In genomic region chr11:102444321-102444720, GRCm38 (mm10) we compare ENCODE assay signal across 25 mouse cellular contexts. TPM values are rescaled to one million over a fixed set of nuclear protein-coding genes. Genes with fewer than 3 reads are reported as not detected.
DNase-seq lines count a peak whose midpoint lies in the region; ATAC-seq and TF ChIP-seq lines count a peak whose summit lies in the region.
"Had no signal": no experiment of that assay in that cellular context is flagged by ENCODE, and none has a peak within 500 bp of the region (broad histone marks: within the 10 kb centered on the region; RNA-seq: fewer than 3 reads in every experiment).

No protein-coding gene starts in this region.

- 0 out of 2 replicates have a peak, but pooled peaks cover 3% of the 10 kb centered on the region for H3K27me3 ChIP-seq in forebrain, embryonic 14.5 days (replicated peaks; ENCODE audit: control insufficient read depth, insufficient read depth, low read length)
- H3K27me3 ChIP-seq in forebrain, embryonic 12.5 days, result peaks cover 23% of the 10 kb centered on the region
- no peaks in the 10 kb centered on the region; the same call in 1 of the 2 replicates for H3K27me3 ChIP-seq in hindbrain, embryonic 14.5 days (ENCODE audit: control insufficient read depth, insufficient read depth, low read length)
- no peaks in the 10 kb centered on the region for H3K27me3 ChIP-seq in hindbrain, embryonic 16.5 days (replicated peaks; ENCODE audit: control insufficient read depth, insufficient read depth, low read length)
- H3K27me3 ChIP-seq in midbrain, embryonic 11.5 days (ENCODE audit: control insufficient read depth, insufficient read depth, low read length), result peaks cover 10% of the 10 kb centered on the region
- no peaks in the 10 kb centered on the region for H3K27me3 ChIP-seq in midbrain, embryonic 16.5 days (ENCODE audit: control insufficient read depth, insufficient read depth, low read depth, low read length)
- peaks cover 2% of the 10 kb centered on the region for H3K27me3 ChIP-seq in kidney, adult 2 months (replicated peaks; ENCODE audit: control insufficient read depth, insufficient read depth, low read length)
- H3K27me3 ChIP-seq: intestine, embryonic 15.5 days had no signal

- TF ChIP-seq POLR2A in kidney, adult 2 months (IDR thresholded peaks at IDR 0.05; ENCODE audit: low read depth, low read length), result no peak

- DNase-seq in forebrain, embryonic 14.5 days (ENCODE audit: low spot score), result no peak
- no peak for DNase-seq in hindbrain, embryonic 14.5 days (ENCODE audit: low spot score)
- DNase-seq in midbrain, embryonic 11.5 days (ENCODE audit: low spot score, missing footprints), result peak; percentile 79
- no peak for DNase-seq in gastrocnemius, postnatal 25 days
- no peak for DNase-seq in kidney, adult 2 months
- DNase-seq: adrenal gland, adult 8-10 months; B cell, adult 2 months; gastrocnemius, postnatal 14 days; kidney, adult 9 months; kidney, postnatal 14 days; lung, adult 18-20 months; lung, postnatal 10 days; right cerebral cortex, postnatal 4 days; thymus, postnatal 14 days had no signal

- no peak for ATAC-seq in forebrain, embryonic 14.5 days
- no peak for ATAC-seq in forebrain, embryonic 12.5 days (ENCODE audit: low FRiP score)
- ATAC-seq in hindbrain, embryonic 14.5 days (ENCODE audit: low FRiP score), result no peak
- no peak for ATAC-seq in hindbrain, embryonic 16.5 days
- no peak for ATAC-seq in midbrain, embryonic 11.5 days (ENCODE audit: low FRiP score)
- ATAC-seq in midbrain, embryonic 16.5 days, result no peak
- ATAC-seq: activated CD4-positive, CD25-positive, alpha-beta regulatory T cell, adult 4 months; intestine, embryonic 15.5 days had no signal

- WGBS in forebrain, embryonic 14.5 days, result 76% methylated on average over 3 of the region's 3 CpGs
- 64% methylated on average over 3 of the region's 3 CpGs for WGBS in forebrain, embryonic 12.5 days
- WGBS in hindbrain, embryonic 14.5 days, result 81% methylated on average over 3 of the region's 3 CpGs
- WGBS in hindbrain, embryonic 16.5 days, result 83% methylated on average over 3 of the region's 3 CpGs
- WGBS in midbrain, embryonic 11.5 days, result 68% methylated on average over 3 of the region's 3 CpGs
- WGBS in midbrain, embryonic 16.5 days, result 77% methylated on average over 3 of the region's 3 CpGs
- 79% methylated on average over 3 of the region's 3 CpGs for WGBS in kidney, adult 2 months

- peaks cover 44% of the 10 kb centered on the region for H3K36me3 ChIP-seq in forebrain, embryonic 14.5 days (ENCODE audit: control insufficient read depth, insufficient read depth, low read length)
- H3K36me3 ChIP-seq in forebrain, embryonic 12.5 days (replicated peaks), result peaks cover 46% of the 10 kb centered on the region
- peaks cover 48% of the 10 kb centered on the region for H3K36me3 ChIP-seq in hindbrain, embryonic 14.5 days (replicated peaks; ENCODE audit: control insufficient read depth, insufficient read depth)
- H3K36me3 ChIP-seq in hindbrain, embryonic 16.5 days (ENCODE audit: control insufficient read depth, insufficient read depth, low read length), result peaks cover 22% of the 10 kb centered on the region
- H3K36me3 ChIP-seq in midbrain, embryonic 11.5 days (ENCODE audit: control insufficient read depth, insufficient read depth, low read length), result peaks cover 20% of the 10 kb centered on the region
- H3K36me3 ChIP-seq in midbrain, embryonic 16.5 days (ENCODE audit: control insufficient read depth, insufficient read depth, low read length), result peaks cover 28% of the 10 kb centered on the region
- no peaks in the 10 kb centered on the region for H3K36me3 ChIP-seq in kidney, adult 2 months (ENCODE audit: control insufficient read depth, insufficient read depth, low read length)

- H3K4me2 ChIP-seq in forebrain, embryonic 14.5 days (ENCODE audit: low read length), result peak overlapping the region; percentile 95; the same call in 1 of the 2 replicates
- no peak overlapping the region for H3K4me2 ChIP-seq in forebrain, embryonic 12.5 days
- H3K4me2 ChIP-seq in hindbrain, embryonic 14.5 days (replicated peaks), result peak overlapping the region; percentile 90
- no peak overlapping the region; the same call in 1 of the 2 replicates for H3K4me2 ChIP-seq in hindbrain, embryonic 16.5 days (ENCODE audit: low read length)
- peak overlapping the region; percentile 86; the same call in 1 of the 2 replicates for H3K4me2 ChIP-seq in midbrain, embryonic 11.5 days
- H3K4me2 ChIP-seq in midbrain, embryonic 16.5 days (ENCODE audit: low read length), result peak overlapping the region; percentile 82
- H3K4me2 ChIP-seq: liver, embryonic 11.5 days had no signal

- no peak overlapping the region for H3K9ac ChIP-seq in forebrain, embryonic 14.5 days (ENCODE audit: low read length)
- no peak overlapping the region for H3K9ac ChIP-seq in forebrain, embryonic 12.5 days
- no peak overlapping the region for H3K9ac ChIP-seq in hindbrain, embryonic 14.5 days
- H3K9ac ChIP-seq in hindbrain, embryonic 16.5 days (ENCODE audit: low read depth, low read length), result no peak overlapping the region
- no peak overlapping the region for H3K9ac ChIP-seq in midbrain, embryonic 11.5 days (ENCODE audit: low read length)
- H3K9ac ChIP-seq in midbrain, embryonic 16.5 days (ENCODE audit: low read depth, low read length), result no peak overlapping the region
- H3K9ac ChIP-seq: intestine, embryonic 15.5 days had no signal

- H3K4me1 ChIP-seq in forebrain, embryonic 14.5 days (ENCODE audit: control insufficient read depth, insufficient read depth, low read length), result peaks cover 28% of the 10 kb centered on the region
- H3K4me1 ChIP-seq in forebrain, embryonic 12.5 days, result peaks cover 45% of the 10 kb centered on the region
- H3K4me1 ChIP-seq in hindbrain, embryonic 14.5 days (replicated peaks; ENCODE audit: control insufficient read depth, insufficient read depth, low read length), result peaks cover 34% of the 10 kb centered on the region
- peaks cover 31% of the 10 kb centered on the region for H3K4me1 ChIP-seq in hindbrain, embryonic 16.5 days (ENCODE audit: control insufficient read depth, insufficient read depth, low read depth, low read length)
- H3K4me1 ChIP-seq in midbrain, embryonic 11.5 days (ENCODE audit: control insufficient read depth, insufficient read depth, low read length), result peaks cover 27% of the 10 kb centered on the region
- H3K4me1 ChIP-seq in midbrain, embryonic 16.5 days (ENCODE audit: control insufficient read depth, insufficient read depth, low read length), result peaks cover 30% of the 10 kb centered on the region
- no peaks in the 10 kb centered on the region for H3K4me1 ChIP-seq in kidney, adult 2 months (ENCODE audit: control insufficient read depth, insufficient read depth, low read length)

- no peak overlapping the region for H3K27ac ChIP-seq in forebrain, embryonic 14.5 days (ENCODE audit: low read depth, low read length)
- H3K27ac ChIP-seq in forebrain, embryonic 12.5 days, result no peak overlapping the region
- H3K27ac ChIP-seq in hindbrain, embryonic 14.5 days, result no peak overlapping the region
- no peak overlapping the region for H3K27ac ChIP-seq in hindbrain, embryonic 16.5 days (ENCODE audit: low read depth, low read length)
- H3K27ac ChIP-seq in midbrain, embryonic 11.5 days (ENCODE audit: low read depth, low read length), result no peak overlapping the region
- no peak overlapping the region for H3K27ac ChIP-seq in midbrain, embryonic 16.5 days (ENCODE audit: low read length)
- H3K27ac ChIP-seq in kidney, adult 2 months (ENCODE audit: insufficient read depth, low read depth, low read length), result no peak overlapping the region
- H3K27ac ChIP-seq: heart, adult 2 months; intestine, embryonic 15.5 days had no signal

- H3K9me3 ChIP-seq in forebrain, embryonic 14.5 days (replicated peaks; ENCODE audit: control insufficient read depth, low read length), result no peaks in the 10 kb centered on the region
- no peaks in the 10 kb centered on the region for H3K9me3 ChIP-seq in forebrain, embryonic 12.5 days
- no peaks in the 10 kb centered on the region for H3K9me3 ChIP-seq in hindbrain, embryonic 14.5 days (ENCODE audit: control insufficient read depth, low read length)
- no peaks in the 10 kb centered on the region for H3K9me3 ChIP-seq in hindbrain, embryonic 16.5 days (ENCODE audit: control insufficient read depth, low read length)
- no peaks in the 10 kb centered on the region for H3K9me3 ChIP-seq in midbrain, embryonic 11.5 days (ENCODE audit: control insufficient read depth, low read length)
- no peaks in the 10 kb centered on the region for H3K9me3 ChIP-seq in midbrain, embryonic 16.5 days (replicated peaks; ENCODE audit: control insufficient read depth, low read length, poor library complexity, severe bottlenecking)
- H3K9me3 ChIP-seq: embryonic facial prominence, embryonic 13.5 days; hindbrain, embryonic 12.5 days; intestine, embryonic 15.5 days; limb, embryonic 12.5 days; midbrain, embryonic 12.5 days had no signal

- no peak overlapping the region for H3K4me3 ChIP-seq in forebrain, embryonic 14.5 days (ENCODE audit: low read depth, low read length)
- H3K4me3 ChIP-seq in forebrain, embryonic 12.5 days (replicated peaks), result no peak overlapping the region
- 0 out of 2 replicates have a peak overlapping the region, but pooled peaks have one; percentile 98 for H3K4me3 ChIP-seq in hindbrain, embryonic 14.5 days (replicated peaks; ENCODE audit: low read length)
- H3K4me3 ChIP-seq in hindbrain, embryonic 16.5 days (ENCODE audit: low read length), result no peak overlapping the region
- no peak overlapping the region; the same call in 1 of the 2 replicates for H3K4me3 ChIP-seq in midbrain, embryonic 11.5 days (ENCODE audit: low read depth, low read length)
- no peak overlapping the region for H3K4me3 ChIP-seq in midbrain, embryonic 16.5 days (ENCODE audit: low read depth, low read length)
- no peak overlapping the region for H3K4me3 ChIP-seq in kidney, adult 2 months (ENCODE audit: insufficient read depth, low read depth, low read length)
- H3K4me3 ChIP-seq: embryonic facial prominence, embryonic 13.5 days; heart, adult 2 months had no signal

- TF ChIP-seq CTCF in kidney, adult 2 months (conservative IDR thresholded peaks at IDR 0.05; ENCODE audit: insufficient read depth, insufficient read length, low read depth, low read length), result no peak

RNA-seq across cellular contexts. Expression of gene Fam171a2, which starts 3.2 kb away (rescaled TPM):
- 26.0 and 27.8 TPM in 2 replicates for polyA plus RNA-seq in forebrain, embryonic 14.5 days (2014; fragmentation: Nextera tagmentation; extraction: Ambion mirVana)
- 13.3 and 15.2 TPM in 2 replicates for polyA plus RNA-seq in forebrain, embryonic 12.5 days (2016; fragmentation: Nextera tagmentation; extraction: Ambion mirVana)
- 30.9 and 40.4 TPM in 2 replicates for polyA plus RNA-seq in hindbrain, embryonic 14.5 days (2014; fragmentation: Nextera tagmentation; extraction: Ambion mirVana)
- polyA plus RNA-seq in hindbrain, embryonic 16.5 days (2015; fragmentation: Nextera tagmentation; extraction: Ambion mirVana), result 17.8 and 17.9 TPM in 2 replicates
- polyA plus RNA-seq in midbrain, embryonic 11.5 days (2014; fragmentation: Nextera tagmentation; extraction: Ambion mirVana), result 7.2 and 10.6 TPM in 2 replicates
- 18.1 and 20.5 TPM in 2 replicates for polyA plus RNA-seq in midbrain, embryonic 16.5 days (2015; fragmentation: Nextera tagmentation; extraction: Ambion mirVana)
- total RNA-seq in gastrocnemius, postnatal 25 days (2021), result 1 to 10 TPM; 1.6 to 2.7 TPM
- 18.9 and 20.4 TPM in 2 replicates for polyA plus RNA-seq in kidney, adult 2 months (2012; rRNA removed)
- polyA plus RNA-seq: activated CD4-positive, CD25-positive, alpha-beta regulatory T cell, adult 4 months had no signal

RNA-seq across cellular contexts. Expression of gene Grn, which starts 14.2 kb away (rescaled TPM):
- polyA plus RNA-seq in forebrain, embryonic 14.5 days (2014; fragmentation: Nextera tagmentation; extraction: Ambion mirVana), result 28.6 and 38.8 TPM in 2 replicates
- polyA plus RNA-seq in forebrain, embryonic 12.5 days (2016; fragmentation: Nextera tagmentation; extraction: Ambion mirVana), result 55.5 and 57.6 TPM in 2 replicates
- polyA plus RNA-seq in hindbrain, embryonic 14.5 days (2014; fragmentation: Nextera tagmentation; extraction: Ambion mirVana), result 52.4 and 63.6 TPM in 2 replicates
- polyA plus RNA-seq in hindbrain, embryonic 16.5 days (2015; fragmentation: Nextera tagmentation; extraction: Ambion mirVana), result 95.4 and 100 TPM in 2 replicates
- polyA plus RNA-seq in midbrain, embryonic 11.5 days (2014; fragmentation: Nextera tagmentation; extraction: Ambion mirVana), result 36.8 and 39.3 TPM in 2 replicates
- polyA plus RNA-seq in midbrain, embryonic 16.5 days (2015; fragmentation: Nextera tagmentation; extraction: Ambion mirVana), result 65.2 and 75.8 TPM in 2 replicates
- total RNA-seq in gastrocnemius, postnatal 25 days (2021), result 10 to 100 TPM; 28.7 to 35.2 TPM
- 184 and 195 TPM in 2 replicates for polyA plus RNA-seq in kidney, adult 2 months (2012; rRNA removed)

RNA-seq across cellular contexts. Expression of gene Itga2b, which starts 25.6 kb away (rescaled TPM):
- polyA plus RNA-seq in forebrain, embryonic 14.5 days (2014; fragmentation: Nextera tagmentation; extraction: Ambion mirVana), result 4.3 and 5.3 TPM in 2 replicates
- polyA plus RNA-seq in forebrain, embryonic 12.5 days (2016; fragmentation: Nextera tagmentation; extraction: Ambion mirVana), result 3.5 and 4.5 TPM in 2 replicates
- polyA plus RNA-seq in hindbrain, embryonic 14.5 days (2014; fragmentation: Nextera tagmentation; extraction: Ambion mirVana), result 5.0 and 8.4 TPM in 2 replicates
- polyA plus RNA-seq in hindbrain, embryonic 16.5 days (2015; fragmentation: Nextera tagmentation; extraction: Ambion mirVana), result 9.4 and 13.1 TPM in 2 replicates
- polyA plus RNA-seq in midbrain, embryonic 11.5 days (2014; fragmentation: Nextera tagmentation; extraction: Ambion mirVana), result 4.5 and 5.2 TPM in 2 replicates
- polyA plus RNA-seq in midbrain, embryonic 16.5 days (2015; fragmentation: Nextera tagmentation; extraction: Ambion mirVana), result 8.3 and 11.6 TPM in 2 replicates
- total RNA-seq in gastrocnemius, postnatal 25 days (2021), result 1 to 10 TPM; 1.4 to 1.6 TPM
- polyA plus RNA-seq in kidney, adult 2 months (2012; rRNA removed), result 14.9 and 16.0 TPM in 2 replicates

RNA-seq across cellular contexts. Expression of gene Slc25a39, which starts 36.6 kb away (rescaled TPM):
- polyA plus RNA-seq in forebrain, embryonic 14.5 days (2014; fragmentation: Nextera tagmentation; extraction: Ambion mirVana), result 145 and 149 TPM in 2 replicates
- polyA plus RNA-seq in forebrain, embryonic 12.5 days (2016; fragmentation: Nextera tagmentation; extraction: Ambion mirVana), result 173 TPM in 2 replicates
- polyA plus RNA-seq in hindbrain, embryonic 14.5 days (2014; fragmentation: Nextera tagmentation; extraction: Ambion mirVana), result 154 and 157 TPM in 2 replicates
- 182 and 187 TPM in 2 replicates for polyA plus RNA-seq in hindbrain, embryonic 16.5 days (2015; fragmentation: Nextera tagmentation; extraction: Ambion mirVana)
- 167 and 193 TPM in 2 replicates for polyA plus RNA-seq in midbrain, embryonic 11.5 days (2014; fragmentation: Nextera tagmentation; extraction: Ambion mirVana)
- polyA plus RNA-seq in midbrain, embryonic 16.5 days (2015; fragmentation: Nextera tagmentation; extraction: Ambion mirVana), result 144 and 150 TPM in 2 replicates
- total RNA-seq in gastrocnemius, postnatal 25 days (2021), result 10 to 100 TPM; 54.4 to 76.1 TPM
- polyA plus RNA-seq in kidney, adult 2 months (2012; rRNA removed), result 1,128 and 1,486 TPM in 2 replicates

RNA-seq across cellular contexts. Expression of gene Rundc3a, which starts 51.1 kb away (rescaled TPM):
- 115 and 125 TPM in 2 replicates for polyA plus RNA-seq in forebrain, embryonic 14.5 days (2014; fragmentation: Nextera tagmentation; extraction: Ambion mirVana)
- polyA plus RNA-seq in forebrain, embryonic 12.5 days (2016; fragmentation: Nextera tagmentation; extraction: Ambion mirVana), result 103 and 113 TPM in 2 replicates
- 106 TPM in 2 replicates for polyA plus RNA-seq in hindbrain, embryonic 14.5 days (2014; fragmentation: Nextera tagmentation; extraction: Ambion mirVana)
- 127 and 136 TPM in 2 replicates for polyA plus RNA-seq in hindbrain, embryonic 16.5 days (2015; fragmentation: Nextera tagmentation; extraction: Ambion mirVana)
- polyA plus RNA-seq in midbrain, embryonic 11.5 days (2014; fragmentation: Nextera tagmentation; extraction: Ambion mirVana), result 42.0 and 43.0 TPM in 2 replicates
- 151 and 155 TPM in 2 replicates for polyA plus RNA-seq in midbrain, embryonic 16.5 days (2015; fragmentation: Nextera tagmentation; extraction: Ambion mirVana)
- total RNA-seq in gastrocnemius, postnatal 25 days (2021), result under 1 TPM in 1 of 2 experiments, not detected in 1; 0.35 TPM
- polyA plus RNA-seq in kidney, adult 2 months (2012; rRNA removed), result 2.6 and 3.4 TPM in 2 replicates

Comparison
In these comparisons a context has a peak if more than half of its experiments do, and no peak if none do; other contexts are left out.
1. H3K4me2 ChIP-seq: peak in forebrain, embryonic 14.5 days (single experiment), hindbrain, embryonic 14.5 days (single experiment), midbrain, embryonic 11.5 days (single experiment) and midbrain, embryonic 16.5 days (single experiment); none in forebrain, embryonic 12.5 days (single experiment) and hindbrain, embryonic 16.5 days (single experiment).